Mouse (Mus musculus) lung, adult 2 months (tissue): ENCODE data around the gene Cactin. TPM values are rescaled to one million over a fixed set of nuclear protein-coding genes. Genes with fewer than 3 reads are reported as not detected.

Experiments
- DNase-seq: peaks from one replicate; pipeline ENCODE4 v3.0.0; 2022
- H3K4me1 ChIP-seq: fragments of 200-500 bp; 2 replicates; pipeline ENCODE4 v1.6.1; 2011; ENCODE audit warnings: low read length; ENCODE audit not compliant: control insufficient read depth, insufficient read depth
- H3K4me3 ChIP-seq: fragments of 200-500 bp; replicated peaks from 2 replicates; pipeline ENCODE3; 2011; ENCODE audit warnings: low read depth, mild to moderate bottlenecking, control low read depth, low read length; ENCODE audit errors: extremely low read depth
- CTCF ChIP-seq: fragments of 200-500 bp; IDR thresholded peaks from 2 replicates; pipeline ENCODE4 v1.5.1; 2011; ENCODE audit warnings: mild to moderate bottlenecking, low read length, control low read depth; ENCODE audit not compliant: insufficient read depth
- POLR2A ChIP-seq: fragments of 200-500 bp; IDR thresholded peaks from 2 replicates; pipeline ENCODE4 v1.6.1; 2011; ENCODE audit warnings: low read depth, mild to moderate bottlenecking, control low read depth, low read length, borderline replicate concordance; ENCODE audit errors: extremely low read depth
- WGBS: fragments of 180-500 bp; shearing (Covaris S2); methylation state at CpG from one replicate; pipeline ENCODE4 v1.1.7; 2018; 5-methylcytosine and 5-hydroxymethylcytosine counted together
- polyA plus RNA-seq: library from polyadenylated mRNA; depleted of rRNA; stranded (reverse); fragments of >200 nt; gene quantifications from 2 replicates; pipeline ENCODE4 v1.2.3, GENCODE M21; 2012; rRNA removed

Cactin gene
- 30.5 and 36.7 TPM in 2 replicates for polyA plus RNA-seq

GRCm38 (mm10) chr10:81320550-81321347 is at the start of gene Cactin:
Cactin (plus strand) TSS chr10:81321103.
- H3K4me3 ChIP-seq: peak within 1 kb of the TSS; percentile 71
- peak; percentile 97 for DNase-seq
- under 1% methylated on average over 68 of the region's 68 CpGs for WGBS
- TF ChIP-seq CTCF (no peak), POLR2A (peak; percentile 74; the same call in 1 of the 2 replicates)
- peaks cover 5% of the 10 kb centered on the region; the same call in 1 of the 2 replicates for H3K4me1 ChIP-seq

- TF ChIP-seq CTCF (no peak), POLR2A (no peak)
- WGBS: 95% methylated on average over 21 of the region's 21 CpGs
- DNase-seq: no peak
- no peak overlapping the region for H3K4me3 ChIP-seq
- 0 out of 2 replicates have a peak, but pooled peaks cover 3% of the 10 kb centered on the region for H3K4me1 ChIP-seq
These were observed 48.5 kb upstream of the Cactin start for GRCm38 (mm10) chr10:81272356-81272755.

GRCm38 (mm10) chr10:81273842-81274241 is 47.1 kb upstream of the Cactin start:
- DNase-seq: no peak
- H3K4me1 ChIP-seq: no peaks in the 10 kb centered on the region
- TF ChIP-seq POLR2A (no peak), CTCF (no peak)
- no peak overlapping the region for H3K4me3 ChIP-seq
- 90% methylated on average over 19 of the region's 19 CpGs for WGBS

GRCm38 (mm10) chr10:81277676-81278075 is 43.2 kb upstream of the Cactin start:
- TF ChIP-seq POLR2A (no peak), CTCF (no peak)
- WGBS: 77% methylated on average over 22 of the region's 22 CpGs
- DNase-seq: no peak
- Histone ChIP-seq H3K4me3 (no peak overlapping the region), H3K4me1 (no peaks in the 10 kb centered on the region)

- H3K4me3 ChIP-seq: no peak overlapping the region
- DNase-seq: no peak
- H3K4me1 ChIP-seq: no peaks in the 10 kb centered on the region
- WGBS: 46% methylated on average over 10 of the region's 10 CpGs
- TF ChIP-seq POLR2A (no peak), CTCF (no peak)
These were observed 41.4 kb upstream of the Cactin start for GRCm38 (mm10) chr10:81279496-81279895.

GRCm38 (mm10) chr10:81284189-81284588 is 36.7 kb upstream of the Cactin start:
- TF ChIP-seq POLR2A (no peak), CTCF (no peak)
- no peak for DNase-seq
- Histone ChIP-seq H3K4me1 (peaks cover 3% of the 10 kb centered on the region; the same call in 1 of the 2 replicates), H3K4me3 (no peak overlapping the region)
- WGBS: 42% methylated on average over 6 of the region's 6 CpGs

GRCm38 (mm10) chr10:81284719-81285118 is 36.2 kb upstream of the Cactin start:
- DNase-seq: peak; percentile 64
- Histone ChIP-seq H3K4me3 (no peak overlapping the region), H3K4me1 (peaks cover 3% of the 10 kb centered on the region; the same call in 1 of the 2 replicates)
- TF ChIP-seq CTCF (no peak), POLR2A (no peak)
- 21% methylated on average over 17 of the region's 17 CpGs for WGBS

GRCm38 (mm10) chr10:81285694-81286450 is 35.0 kb upstream of the Cactin start:
- TF ChIP-seq POLR2A (no peak), CTCF (no peak)
- peak overlapping the region; percentile 64 for H3K4me3 ChIP-seq
- whole genome bisulfite sequencing: 2% methylated on average over 54 of the region's 54 CpGs
- peaks cover 3% of the 10 kb centered on the region; the same call in 1 of the 2 replicates for H3K4me1 ChIP-seq
- DNase-seq: peak; percentile 93

GRCm38 (mm10) chr10:81286586-81286985 is 34.3 kb upstream of the Cactin start:
- TF ChIP-seq POLR2A: no peak
- no peak for TF ChIP-seq CTCF
- DNase-seq: no peak

More at GRCm38 (mm10) chr10:81286586-81286985, 34.3 kb upstream of the Cactin start:
- Histone ChIP-seq H3K4me1 (peaks cover 6% of the 10 kb centered on the region; the same call in 1 of the 2 replicates), H3K4me3 (no peak overlapping the region)
- 36% methylated on average over 6 of the region's 6 CpGs for WGBS
